21 mouse cellular contexts compared by ENCODE assay signal in the genomic region with DNA sequence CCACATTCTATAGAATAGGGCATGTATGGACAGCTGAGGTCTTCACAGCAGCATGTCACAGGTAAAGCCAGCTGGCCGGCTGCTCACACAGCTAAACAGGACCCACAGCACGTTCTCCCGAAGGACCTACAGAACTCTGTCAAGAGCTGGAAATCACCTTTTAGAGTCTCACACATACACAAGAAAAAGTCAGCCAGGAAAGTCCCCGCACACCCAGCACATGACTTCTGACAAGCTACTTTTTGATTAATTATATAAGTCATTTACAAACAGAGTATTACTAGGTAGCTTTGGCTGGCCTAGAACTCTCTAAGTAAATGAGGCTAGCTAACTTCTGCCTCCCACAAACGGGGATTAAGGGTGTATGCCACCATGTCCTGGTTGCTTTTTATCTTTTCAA. TPM values are rescaled to one million over a fixed set of nuclear protein-coding genes. Genes with fewer than 3 reads are reported as not detected.
DNase-seq lines count a peak whose midpoint lies in the region; TF ChIP-seq lines count a peak whose summit lies in the region.
"Had no signal": no experiment of that assay in that cellular context is flagged by ENCODE, and none has a peak within 500 bp of the region (broad histone marks: within the 10 kb centered on the region; RNA-seq: fewer than 3 reads in every experiment).

No protein-coding gene starts in this region.

- dilution Hi-C loops in CH12.LX (cut with MboI; ENCODE audit: extremely low pct_ligation_motif_present, extremely low pct_unique_long_range_greater_than_20kb, low sequenced_read_pairs), result no loop called here

- no peak for TF ChIP-seq EP300 in CH12.LX (IDR thresholded peaks at IDR 0.05; ENCODE audit: low read length)

- no peaks in the 10 kb centered on the region for H3K27me3 ChIP-seq in CH12.LX (replicated peaks)
- no peaks in the 10 kb centered on the region for H3K27me3 ChIP-seq in splenic B cell, adult 2 months (ENCODE audit: control insufficient read depth, insufficient read depth, low read length, poor library complexity, severe bottlenecking)
- H3K27me3 ChIP-seq: embryonic facial prominence, embryonic 12.5 days; forebrain, embryonic 13.5 days; forebrain, embryonic 15.5 days had no signal

- no peaks in the 10 kb centered on the region for H3K9me3 ChIP-seq in CH12.LX (replicated peaks; ENCODE audit: low read length)
- H3K9me3 ChIP-seq: embryonic facial prominence, embryonic 10.5 days; embryonic facial prominence, embryonic 12.5 days; forebrain, embryonic 13.5 days; forebrain, embryonic 15.5 days had no signal

- H3K4me1 ChIP-seq in CH12.LX (ENCODE audit: control insufficient read depth in 1 of 2, insufficient read depth in 2 of 2), result peaks cover 18 to 43% of the 10 kb centered on the region in 2 experiments

- TF ChIP-seq RAD21 in CH12.LX (IDR thresholded peaks at IDR 0.05; ENCODE audit: low read depth, low read length), result no peak

- no peaks in the 10 kb centered on the region for H3K36me3 ChIP-seq in CH12.LX (replicated peaks in 1 of 2; ENCODE audit: control insufficient read depth in 1 of 2, insufficient read depth in 1 of 2, low read length in 1 of 2)
- peaks cover 2% of the 10 kb centered on the region; the same call in 1 of the 2 replicates for H3K36me3 ChIP-seq in splenic B cell, adult 2 months (ENCODE audit: control insufficient read depth, insufficient read depth, low read length, poor library complexity, severe bottlenecking)
- H3K36me3 ChIP-seq: forebrain, embryonic 15.5 days had no signal

- TF ChIP-seq POLR2A in CH12.LX (IDR thresholded peaks at IDR 0.05; ENCODE audit: low read depth, low read length), result no peak

- H3K27ac ChIP-seq in CH12.LX (ENCODE audit: insufficient read depth, low read depth), result no peak overlapping the region
- H3K27ac ChIP-seq: embryonic facial prominence, embryonic 12.5 days; forebrain, embryonic 13.5 days; forebrain, embryonic 15.5 days had no signal

- no peak overlapping the region for H3K9ac ChIP-seq in CH12.LX (ENCODE audit: insufficient read depth, low read depth)
- H3K9ac ChIP-seq: embryonic facial prominence, embryonic 12.5 days; forebrain, embryonic 13.5 days; forebrain, embryonic 15.5 days; forebrain, postnatal 0 days had no signal

- H3K79me2 ChIP-seq in CH12.LX (replicated peaks; ENCODE audit: control insufficient read depth, extremely low read depth, insufficient read depth, poor library complexity, severe bottlenecking), result no peaks in the 10 kb centered on the region

- H3K4me3 ChIP-seq in CH12.LX (replicated peaks in 1 of 3; ENCODE audit: low read depth in 2 of 3, low read length in 2 of 3, poor library complexity in 1 of 3), result no peak overlapping the region
- H3K4me3 ChIP-seq: embryonic facial prominence, embryonic 10.5 days; embryonic facial prominence, embryonic 12.5 days; forebrain, embryonic 13.5 days; forebrain, embryonic 15.5 days had no signal

- no peak for TF ChIP-seq CTCF in CH12.LX (conservative IDR thresholded peaks at IDR 0.05 in 1 of 2, IDR thresholded peaks at IDR 0.05 in 1 of 2; ENCODE audit: low read depth in 2 of 2, low read length in 2 of 2)

- DNase-seq in A20 (ENCODE audit: low read depth, low spot score), result peak; percentile 49
- peak; percentile 34 for DNase-seq in CD4-positive, CD25-positive, alpha-beta regulatory T cell, adult 2 months (ENCODE audit: low read depth, low spot score)
- DNase-seq in CH12.LX (ENCODE audit: extremely low read depth), result no peak
- DNase-seq in splenic B cell, adult 2 months (ENCODE audit: low read depth, low spot score), result peak; percentile 27
- DNase-seq in kidney, adult 8-10 months, result no peak
- DNase-seq in right cerebral cortex, postnatal 4 days, result no peak
- DNase-seq in lung, postnatal 10 days, result no peak
- DNase-seq: adrenal gland, adult 8-10 months; adrenal gland, postnatal 14 days; adrenal gland, postnatal 36 days; B cell, adult 2 months; cerebellum, adult 11-12 months; cerebellum, adult 2 months; cerebellum, adult 9-10 months; cerebellum, postnatal 10 days; cerebellum, postnatal 25 days; forebrain, postnatal 0 days had no signal

- in situ Hi-C loops in CH12.LX (cut with MboI; ENCODE audit: low pct_ligation_motif_present, low pct_unique_long_range_greater_than_20kb, low sequenced_read_pairs), result no loop called here

- no peak overlapping the region for H3K4me2 ChIP-seq in CH12.LX (ENCODE audit: insufficient read depth, low read depth, poor library complexity, severe bottlenecking)
- H3K4me2 ChIP-seq: embryonic facial prominence, embryonic 12.5 days; forebrain, embryonic 13.5 days; forebrain, embryonic 15.5 days had no signal

TF ChIP-seq in CH12.LX, 34 proteins besides CTCF, POLR2A, EP300 and RAD21:
- TF ChIP-seq MYC (IDR thresholded peaks at IDR 0.05; ENCODE audit: low read depth, low read length) (no peak), JUND (conservative IDR thresholded peaks at IDR 0.05; ENCODE audit: low read depth, low read length) (no peak), ZMIZ1 (IDR thresholded peaks at IDR 0.05; ENCODE audit: low read depth, low read length) (no peak), ELF1 (IDR thresholded peaks at IDR 0.05; ENCODE audit: low read depth, low read length) (0 out of 2 replicates have a peak, but pooled peaks have one; percentile 25), BHLHE40 (IDR thresholded peaks at IDR 0.05; ENCODE audit: low read depth, low read length) (peak; percentile 76)

RNA-seq across cellular contexts. Expression of a gene that starts 22.9 kb away (rescaled TPM):
- total RNA-seq in CH12.LX (2012; rRNA removed), result 3.4 and 5.6 TPM in 2 replicates
- total RNA-seq in CH12.LX (2014; rRNA removed), result 2.6 and 2.8 TPM in 2 replicates
- 1.1 and 1.4 TPM in 2 replicates for polyA plus RNA-seq in CH12.LX (2012; ENCODE audit: insufficient read length, low read depth)

RNA-seq across cellular contexts. Expression of a gene that starts 47.0 kb away (rescaled TPM):
- total RNA-seq in CH12.LX (2012; rRNA removed), result 139 and 172 TPM in 2 replicates
- 215 and 224 TPM in 2 replicates for total RNA-seq in CH12.LX (2014; rRNA removed)
- polyA plus RNA-seq in CH12.LX (2012; ENCODE audit: insufficient read length, low read depth), result 151 and 160 TPM in 2 replicates

Comparison
In these comparisons a context has a peak if more than half of its experiments do, and no peak if none do; other contexts are left out.
1. DNase-seq: peak in A20 (single experiment), CD4-positive, CD25-positive, alpha-beta regulatory T cell, adult 2 months (single experiment) and splenic B cell, adult 2 months (single experiment); none in CH12.LX (single experiment), kidney, adult 8-10 months (0 of 2), right cerebral cortex, postnatal 4 days (single experiment) and lung, postnatal 10 days (single experiment).